Mouse (Mus musculus) liver (tissue): ENCODE results near the gene Entpd7.

Experiments used
- DNase-seq: peaks from one replicate; pipeline ENCODE4 v3.0.0-alpha.2; 2020; ENCODE audit warnings: mixed read lengths

Gene Entpd7

DNA sequence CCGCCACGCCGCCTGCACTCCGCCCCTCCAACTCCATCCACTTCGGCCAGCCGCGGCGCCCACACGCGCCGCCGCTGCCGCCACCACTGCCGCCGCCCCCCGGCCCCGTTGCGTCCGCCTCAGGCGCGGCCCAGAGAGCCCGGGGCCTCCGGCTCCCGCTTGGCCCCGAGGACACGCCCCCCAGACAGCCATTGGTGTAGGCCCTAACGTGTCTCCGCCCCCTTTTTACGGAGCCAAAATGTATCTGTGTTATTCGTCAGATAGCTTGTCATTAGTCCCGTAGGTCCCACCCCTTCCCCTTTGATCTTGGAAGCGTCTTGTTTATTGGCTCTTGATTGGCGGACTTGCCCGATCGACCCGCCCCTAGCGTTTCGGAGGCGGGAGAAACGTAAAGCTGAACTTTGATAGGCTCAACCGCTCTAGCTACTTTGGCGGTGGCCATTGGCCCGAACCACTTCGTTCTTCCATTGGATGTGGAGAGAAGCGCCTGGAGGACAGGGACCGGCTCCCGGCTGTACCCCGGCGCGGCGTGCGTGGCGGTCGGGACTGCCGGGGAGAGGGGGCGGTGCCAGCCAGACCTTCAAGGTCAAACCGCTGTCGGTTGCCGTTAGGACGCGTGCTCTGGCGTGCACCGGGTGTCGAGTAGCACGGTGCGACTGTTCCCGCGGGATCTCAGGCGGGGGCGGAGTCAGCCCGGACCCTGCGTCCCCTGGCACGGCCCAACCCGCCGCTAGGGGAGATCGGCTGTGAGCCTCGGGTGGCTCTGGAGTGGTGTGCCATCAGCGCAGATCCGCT is 14.5 kb upstream of the Entpd7 start, which contains the start of gene Slc25a28:
Gene Slc25a28 (minus strand): TSS at position 152 of the 795 bp plus-strand sequence.
- peak; percentile 99 for DNase-seq

DNA sequence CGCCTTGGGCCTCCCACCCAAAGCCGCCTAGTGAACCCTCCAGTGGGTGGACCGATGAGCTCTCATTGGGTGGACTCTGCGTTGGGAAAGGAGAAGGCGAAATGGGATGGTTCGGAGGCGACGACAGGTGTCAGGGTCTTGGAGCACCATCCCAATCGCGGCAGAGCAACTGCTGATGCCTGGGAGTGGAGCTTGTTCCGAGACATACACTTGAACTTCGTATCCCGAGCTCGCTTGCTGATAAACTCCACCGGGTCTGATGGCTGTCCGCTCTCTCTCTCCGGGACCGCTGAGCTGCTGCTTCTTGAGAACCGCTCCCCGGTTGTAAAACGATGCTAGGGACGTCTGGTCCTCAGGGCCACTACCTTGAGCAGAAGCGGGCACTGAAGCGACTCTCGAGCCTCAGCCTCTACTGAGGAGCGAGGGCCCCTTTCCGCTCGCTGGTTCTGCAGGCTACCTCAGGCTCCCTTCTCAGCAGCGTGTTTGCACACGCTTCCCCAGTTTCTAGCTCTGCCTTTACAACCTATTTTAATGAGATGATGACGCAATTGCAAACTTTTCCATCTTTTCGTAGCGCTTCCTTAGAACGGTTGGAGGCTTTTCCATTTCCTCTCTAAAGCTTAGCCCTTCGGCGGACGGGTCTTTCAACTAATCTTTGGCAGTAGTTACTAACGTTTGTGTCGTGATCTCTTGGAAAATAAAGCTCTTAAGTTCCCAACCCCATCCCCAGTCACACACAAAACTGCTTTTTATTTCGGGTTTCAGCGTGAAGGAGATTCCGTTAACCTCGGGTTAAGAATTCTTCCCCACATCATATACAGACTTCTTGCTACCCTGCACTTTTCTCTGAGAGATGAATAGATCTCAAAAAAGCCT is 13.7 kb upstream of the Entpd7 start:
- peak; percentile 59 for DNase-seq

DNA sequence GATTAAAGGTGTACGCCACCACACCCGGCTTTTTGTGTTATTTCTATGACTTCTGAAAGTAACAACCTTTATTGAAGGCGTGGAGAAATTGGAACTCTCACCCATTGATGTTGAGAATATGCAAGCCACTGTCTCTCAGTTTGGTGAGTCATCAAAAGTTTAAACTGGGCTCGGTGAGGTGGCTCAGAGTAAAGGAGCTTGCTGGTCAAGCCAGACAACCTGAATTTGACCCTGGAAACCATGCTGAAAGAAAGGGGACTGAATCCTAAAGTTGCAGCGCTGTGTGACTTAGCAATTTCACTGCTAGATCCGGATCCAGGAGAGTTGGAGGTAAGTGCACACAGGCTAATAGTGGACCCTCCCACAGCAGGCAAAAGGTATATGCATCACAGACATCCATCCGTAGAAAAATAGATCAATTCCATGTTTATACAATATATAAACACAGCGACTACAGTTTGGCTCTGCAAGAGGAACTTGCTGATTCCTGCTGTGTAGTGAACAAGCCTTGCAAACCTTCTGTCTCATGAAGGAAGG is 10.9 kb upstream of the Entpd7 start:
- no peak for DNase-seq

DNA sequence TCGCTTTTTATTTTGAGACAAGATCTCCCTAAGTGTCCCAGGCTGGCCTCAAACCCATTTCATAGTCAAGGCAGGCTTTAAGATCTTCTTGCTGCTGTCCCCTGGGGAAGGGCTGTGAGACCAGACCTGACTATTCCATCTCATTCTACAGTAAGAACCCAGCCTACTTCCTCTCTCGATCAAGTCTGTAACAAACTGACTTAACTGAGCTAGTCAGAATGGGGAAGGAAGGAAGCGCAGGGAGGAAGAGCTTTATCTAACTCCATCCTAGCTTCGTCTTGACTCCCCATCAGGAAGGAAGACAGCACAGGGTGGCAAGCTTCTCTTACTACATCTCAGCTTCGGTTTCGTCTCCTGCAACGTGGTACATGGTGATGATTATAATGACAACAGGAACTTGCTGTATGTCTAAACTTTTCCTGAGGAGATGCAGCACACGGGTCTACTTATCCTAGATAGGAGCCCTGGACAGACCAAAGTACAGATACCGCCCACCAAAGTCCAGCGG is 9.9 kb upstream of the Entpd7 start:
- DNase-seq: no peak

DNA sequence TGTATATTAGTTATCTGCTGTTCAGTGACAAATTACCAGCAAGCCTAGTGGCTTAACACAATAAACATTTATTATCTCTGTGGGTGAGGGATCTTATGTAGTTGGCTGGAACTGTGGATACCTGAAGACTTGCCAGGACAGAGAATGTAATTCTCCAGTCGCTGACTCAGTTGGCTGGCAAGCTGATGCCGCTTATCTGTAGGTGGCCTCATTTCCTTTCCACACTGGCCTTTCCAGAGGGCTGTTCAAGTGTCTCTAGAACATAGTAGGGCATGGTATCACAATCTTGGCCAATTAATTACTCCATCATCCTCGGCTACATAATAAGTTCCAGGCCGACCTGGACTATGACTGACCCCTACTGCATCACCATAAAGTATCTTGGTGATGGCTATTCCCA is 7.9 kb upstream of the Entpd7 start:
- no peak for DNase-seq

DNA sequence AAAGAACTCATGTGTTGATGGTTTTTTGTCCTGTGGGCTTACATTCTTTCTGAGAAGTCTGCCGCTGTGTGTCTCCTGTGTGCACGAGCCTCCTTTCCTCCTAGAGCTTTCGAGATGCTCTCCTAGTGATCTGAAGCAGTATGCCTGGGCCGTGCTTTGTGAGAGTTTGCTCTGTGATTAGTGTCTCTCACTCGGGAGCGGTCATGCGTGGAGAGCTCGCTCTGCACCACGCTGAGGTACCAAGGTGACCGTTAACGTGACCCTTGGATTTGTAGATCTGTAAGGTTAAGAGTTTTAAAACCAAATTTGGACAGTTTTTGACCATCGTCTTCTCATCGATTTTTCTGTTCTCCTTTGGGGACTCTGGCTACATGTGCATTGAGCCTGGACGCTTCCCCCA is 3.3 kb downstream of the Entpd7 start:
- no peak for DNase-seq

DNA sequence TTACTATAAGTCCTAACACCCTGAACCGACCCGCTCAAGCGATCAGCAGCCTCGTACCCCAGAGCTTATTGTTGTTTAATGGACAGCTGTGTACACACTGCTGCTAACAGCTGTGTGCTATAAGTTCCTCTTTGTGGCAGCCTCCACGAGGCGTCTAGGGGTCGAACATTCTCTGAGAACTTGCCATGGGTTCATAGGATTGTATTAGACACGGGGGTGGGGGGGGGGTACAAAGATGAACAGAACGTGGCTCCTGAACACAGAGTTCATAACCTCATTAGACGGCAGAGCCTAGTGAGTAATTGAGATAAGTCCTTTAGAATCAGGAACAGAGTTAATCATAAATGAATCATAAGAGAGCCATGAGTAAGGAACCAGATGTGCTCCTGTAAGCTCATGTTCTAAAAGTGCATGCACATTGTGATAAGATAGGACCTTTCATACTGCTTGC is 6.1 kb downstream of the Entpd7 start:
- DNase-seq: no peak

DNA sequence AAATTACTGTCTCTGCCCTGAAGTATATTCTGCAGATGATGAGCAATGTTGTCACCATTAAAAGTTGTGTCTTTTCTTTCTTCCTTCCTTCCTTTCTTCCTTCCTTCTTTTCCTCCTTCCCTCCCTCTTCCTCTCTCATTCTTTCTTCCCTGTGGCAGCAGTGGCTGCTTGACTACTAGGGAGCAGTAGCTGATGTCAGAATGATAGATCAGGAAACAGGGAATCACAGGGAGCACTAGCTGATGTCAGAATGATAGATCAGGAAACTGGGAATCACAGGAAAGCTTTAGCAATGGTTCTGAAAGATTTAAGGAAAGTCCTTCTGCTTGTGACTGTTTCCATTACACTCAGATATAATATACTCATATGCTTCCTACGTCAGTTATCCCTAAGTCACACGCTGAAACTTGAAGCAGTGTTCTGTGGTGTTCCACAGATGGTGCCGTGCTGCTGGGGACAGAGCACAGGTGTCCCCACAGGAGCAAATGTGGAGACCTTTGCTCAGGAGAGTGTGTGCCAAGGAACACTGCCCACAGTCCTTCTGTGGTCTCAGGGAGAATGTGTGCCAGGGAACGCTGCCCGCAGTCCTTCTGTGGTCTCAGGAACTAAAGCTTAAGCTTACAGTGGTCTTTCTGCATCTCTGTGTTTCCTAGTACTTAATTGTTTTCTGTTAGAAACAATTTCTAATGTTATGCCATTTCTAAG is 8.3 kb downstream of the Entpd7 start:
- no peak for DNase-seq

DNA sequence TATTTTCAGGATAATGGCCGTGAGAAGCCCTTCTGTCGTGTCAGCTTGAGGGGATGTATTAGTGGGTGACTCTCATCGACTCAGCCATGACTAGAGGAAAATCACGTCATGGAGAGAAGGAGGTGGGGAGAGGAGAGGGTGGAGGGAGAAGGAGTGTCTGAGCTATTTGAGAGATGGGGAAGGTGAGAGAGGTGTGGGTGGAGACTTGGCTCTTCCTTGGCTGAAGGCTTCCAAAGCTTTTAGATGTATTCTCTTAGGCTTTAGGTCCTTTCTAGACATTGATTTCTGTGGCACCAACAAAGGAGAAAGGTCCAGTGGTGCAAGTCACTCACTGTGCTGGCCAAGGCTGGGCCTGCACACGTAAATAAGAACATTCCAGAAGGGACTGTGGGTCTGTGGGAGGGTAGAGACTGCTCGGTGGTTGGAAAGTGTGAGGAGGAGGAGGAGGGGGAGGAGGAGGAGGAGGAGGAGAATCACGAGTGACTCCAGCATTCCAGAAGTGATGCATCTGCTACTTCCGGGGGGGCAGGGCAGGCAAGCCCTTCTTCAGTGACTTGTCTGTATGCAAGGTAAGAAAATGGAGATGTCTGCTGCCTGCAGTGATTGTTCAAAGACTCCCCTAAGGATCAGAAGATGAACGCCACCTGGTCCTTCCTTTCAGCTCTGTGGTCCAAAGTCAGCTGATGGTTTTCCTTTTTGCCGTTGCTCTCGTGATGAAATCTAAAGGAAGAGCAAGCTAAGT is 9.7 kb downstream of the Entpd7 start:
- no peak for DNase-seq

DNA sequence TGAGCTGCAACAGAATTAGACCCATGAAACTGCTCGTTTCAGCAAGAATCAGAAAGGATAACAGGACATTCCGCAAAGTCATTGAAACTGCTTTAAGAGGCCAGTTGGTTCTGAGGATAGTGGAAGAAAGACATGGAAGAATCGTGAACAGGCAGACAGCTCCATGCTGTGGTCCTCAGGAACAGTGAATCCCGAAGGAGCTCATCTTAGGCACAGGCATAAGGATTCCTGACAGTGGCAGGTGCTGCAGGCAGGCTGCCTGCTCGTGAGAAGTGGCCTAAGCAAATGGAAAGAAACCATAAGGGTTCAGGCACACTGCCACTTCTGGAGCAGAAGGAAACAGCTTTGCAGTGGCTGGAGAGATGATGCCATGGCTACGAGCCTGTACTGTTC is 10.3 kb downstream of the Entpd7 start:
- no peak for DNase-seq

DNA sequence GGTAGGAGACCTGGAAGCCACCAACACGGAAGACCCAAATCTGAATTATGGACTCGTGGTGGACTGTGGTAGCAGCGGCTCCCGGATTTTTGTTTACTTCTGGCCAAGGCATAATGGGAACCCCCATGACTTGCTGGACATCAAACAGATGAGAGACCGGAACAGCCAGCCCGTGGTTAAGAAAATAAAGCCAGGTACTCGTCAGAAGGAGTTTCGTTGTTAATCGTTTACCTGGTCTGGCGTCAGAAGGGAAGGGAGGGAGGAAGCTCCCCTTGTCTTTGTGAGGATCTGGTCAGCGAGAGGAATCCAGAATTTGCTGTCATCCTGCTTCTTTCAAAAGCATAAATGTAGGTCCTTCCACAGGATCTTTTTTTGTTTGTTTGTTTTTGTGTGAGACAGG is 14.7 kb downstream of the Entpd7 start:
- no peak for DNase-seq

DNA sequence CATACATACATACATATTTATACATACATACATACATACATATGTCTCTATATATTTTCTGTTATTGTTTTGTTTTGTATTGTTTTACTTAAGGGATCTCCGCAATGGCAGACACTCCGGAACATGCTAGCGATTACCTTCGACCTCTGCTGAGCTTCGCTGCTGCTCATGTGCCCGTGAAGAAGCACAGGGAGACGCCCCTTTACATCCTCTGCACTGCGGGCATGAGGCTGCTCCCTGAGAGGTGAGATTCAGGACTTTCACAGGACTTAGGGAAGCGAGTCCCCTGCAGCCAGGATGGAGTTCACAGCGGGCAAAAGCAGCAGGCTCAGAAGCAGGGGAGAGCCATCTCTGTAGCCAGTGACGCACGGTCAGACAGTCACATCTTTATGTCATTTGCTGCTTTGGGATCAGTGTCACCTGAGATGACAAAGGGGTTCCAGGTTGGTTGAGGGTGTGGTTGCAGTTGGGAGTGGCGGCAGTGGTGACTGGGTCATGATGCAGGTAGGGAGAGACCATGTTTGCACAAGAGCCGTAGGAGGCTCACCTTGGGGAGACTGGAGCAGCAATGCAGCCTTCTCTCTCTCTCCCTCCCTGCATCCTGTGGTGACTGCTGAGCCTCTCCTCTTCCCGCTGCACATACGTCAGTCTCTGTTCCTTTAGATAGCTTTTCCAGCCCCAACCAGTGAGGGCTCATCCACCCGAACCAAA is 15.5 kb downstream of the Entpd7 start:
- DNase-seq: no peak

DNA sequence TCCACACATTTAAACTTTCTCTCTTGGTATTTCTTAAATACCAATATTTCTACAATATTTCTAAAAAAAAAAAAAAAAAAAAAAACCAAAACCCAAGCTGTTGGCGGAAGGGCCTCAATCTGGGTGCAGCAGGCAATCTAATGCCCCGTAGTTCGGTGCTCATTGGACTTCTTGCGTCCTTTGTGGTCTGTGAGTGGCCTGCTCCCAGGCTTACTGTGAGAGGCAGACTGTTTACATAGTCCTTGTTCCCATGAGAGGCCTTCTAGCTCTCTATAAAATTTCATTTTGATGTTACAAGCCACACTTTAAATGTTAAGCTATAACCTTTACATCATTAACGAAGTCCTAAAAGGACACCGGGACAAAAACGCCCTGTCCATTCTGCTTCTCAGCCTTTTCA is 18.7 kb downstream of the Entpd7 start:
- DNase-seq: no peak

DNA sequence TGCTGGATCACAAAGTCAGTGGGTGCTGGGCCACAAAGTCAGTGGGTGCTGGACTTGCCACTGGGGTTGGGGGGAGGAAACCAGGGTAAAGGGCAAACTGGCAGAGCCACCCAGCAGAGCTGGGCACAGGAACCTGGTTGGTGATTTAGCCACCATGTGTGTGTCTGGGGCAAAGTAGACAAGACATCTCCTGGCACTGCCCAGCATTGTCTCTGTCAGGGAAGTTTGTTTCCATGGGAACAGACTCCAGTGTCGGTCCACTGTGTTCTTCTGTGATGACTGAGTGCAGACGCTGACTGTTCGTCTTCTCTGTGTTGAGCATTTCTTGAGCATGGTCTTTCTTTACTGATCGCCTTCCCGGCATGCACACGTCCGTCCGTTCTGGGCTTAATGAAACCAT is 19.8 kb downstream of the Entpd7 start:
- no peak for DNase-seq

DNA sequence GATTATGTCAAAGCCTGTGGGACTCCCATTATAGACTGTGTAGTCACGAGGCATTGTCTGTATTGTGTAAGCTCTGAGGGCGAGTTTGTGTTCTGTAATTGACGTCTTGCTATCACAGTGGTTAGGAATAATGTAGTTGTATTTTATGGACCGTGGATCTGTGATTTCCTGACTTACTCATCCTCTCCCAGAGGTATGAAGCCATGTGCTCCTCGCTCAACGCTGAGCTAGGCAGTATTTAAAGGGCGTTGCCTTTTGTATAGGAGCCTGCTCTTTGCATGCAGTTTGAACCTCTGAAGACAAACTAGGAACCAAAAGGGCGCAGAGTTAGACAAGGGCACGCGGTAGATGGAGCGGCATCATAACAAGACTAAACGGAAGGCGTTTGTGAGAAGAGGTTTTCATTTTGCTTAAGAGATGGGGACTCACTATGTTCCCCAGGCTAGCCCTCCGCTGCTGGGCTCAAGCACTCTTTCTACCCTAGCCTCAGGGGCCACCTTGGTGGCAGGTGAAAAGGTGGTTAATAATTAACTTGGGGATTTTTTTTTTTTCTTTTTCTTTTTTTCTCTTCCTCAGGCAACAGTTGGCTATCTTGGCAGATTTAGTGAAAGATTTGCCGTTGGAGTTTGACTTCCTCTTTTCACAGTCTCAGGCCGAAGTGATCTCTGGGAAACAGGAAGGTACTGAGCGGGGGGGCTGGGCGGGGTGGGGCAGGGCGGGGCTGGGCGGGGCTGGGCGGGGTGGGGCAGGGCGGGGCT is 21.9 kb downstream of the Entpd7 start:
- DNase-seq: no peak

DNA sequence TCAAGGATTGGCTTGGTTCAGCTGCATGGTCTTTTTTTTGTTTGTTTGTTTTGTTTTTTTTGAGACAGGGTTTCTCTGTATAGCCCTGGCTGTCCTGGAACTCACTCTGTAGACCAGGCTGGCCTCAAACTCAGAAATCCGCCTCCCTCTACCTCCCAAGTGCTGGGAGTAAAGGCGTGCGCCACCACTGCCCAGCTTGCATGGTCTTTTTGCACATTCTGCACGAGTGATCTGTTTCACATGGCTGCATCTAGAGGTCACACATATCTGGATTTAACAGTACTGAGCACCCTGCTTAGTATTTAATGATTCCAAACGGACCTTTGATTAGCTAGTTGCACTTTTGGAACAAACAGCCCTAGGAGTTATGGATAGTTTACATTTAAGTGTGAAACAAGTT is 22.5 kb downstream of the Entpd7 start:
- DNase-seq: no peak

DNA sequence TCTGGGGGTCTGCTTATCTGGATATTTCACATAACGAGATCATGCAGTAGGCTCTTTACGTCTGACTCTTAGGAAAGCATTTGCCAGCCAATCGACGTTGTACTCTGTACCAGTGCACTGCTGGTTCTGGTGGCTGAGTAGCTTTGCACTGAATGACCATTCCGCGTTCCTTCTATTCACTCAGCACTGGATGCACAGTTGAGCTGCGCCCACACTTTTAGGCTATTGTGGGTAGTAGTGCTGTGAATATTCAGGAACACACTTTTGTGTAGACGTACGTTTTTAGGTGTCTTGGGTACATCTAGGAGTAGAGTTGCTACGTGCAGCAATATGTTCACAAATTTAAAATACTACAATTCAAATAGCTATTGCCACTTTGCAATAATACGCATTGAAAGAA is 30.6 kb downstream of the Entpd7 start:
- DNase-seq: no peak

DNA sequence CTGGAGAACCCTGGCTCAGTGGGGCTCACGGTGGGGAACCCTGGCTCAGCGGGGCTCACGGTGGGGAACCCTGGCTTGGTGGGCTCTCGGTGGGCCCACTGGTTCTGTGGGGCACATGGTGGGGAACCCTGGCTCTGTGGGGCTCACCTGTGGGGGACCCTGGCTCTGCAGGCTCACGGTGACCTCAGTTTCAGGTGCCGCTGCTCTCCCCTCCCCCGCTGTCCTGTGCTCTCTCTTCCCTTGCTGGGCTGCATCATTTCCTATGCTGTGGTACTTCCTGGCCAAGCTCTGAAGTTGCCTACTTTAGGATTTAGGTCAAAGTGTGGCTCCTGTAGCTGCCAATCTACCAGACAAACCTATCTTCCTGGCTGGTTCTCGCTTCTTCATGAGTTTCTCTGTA is 33.4 kb downstream of the Entpd7 start:
- no peak for DNase-seq

DNA sequence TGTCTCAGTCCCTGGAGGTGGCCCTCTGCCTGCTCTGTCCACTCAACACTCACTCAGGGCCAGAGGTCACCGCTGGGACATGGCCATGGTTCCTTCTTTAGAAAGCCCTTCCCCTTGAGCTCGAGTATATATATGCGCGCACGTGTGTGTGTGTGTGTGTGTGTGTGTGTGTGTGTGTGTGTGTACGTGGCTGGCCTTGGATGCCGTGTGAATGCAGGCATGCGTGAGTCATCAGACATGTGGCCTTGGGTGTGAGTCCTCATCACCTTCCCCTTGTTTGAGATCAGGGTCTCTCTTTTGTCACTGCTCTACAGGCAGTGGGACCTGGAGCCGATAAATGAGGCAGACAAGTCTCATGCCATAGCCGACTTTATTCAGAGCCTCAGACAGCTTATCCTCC is 34.0 kb downstream of the Entpd7 start:
- DNase-seq: no peak

DNA sequence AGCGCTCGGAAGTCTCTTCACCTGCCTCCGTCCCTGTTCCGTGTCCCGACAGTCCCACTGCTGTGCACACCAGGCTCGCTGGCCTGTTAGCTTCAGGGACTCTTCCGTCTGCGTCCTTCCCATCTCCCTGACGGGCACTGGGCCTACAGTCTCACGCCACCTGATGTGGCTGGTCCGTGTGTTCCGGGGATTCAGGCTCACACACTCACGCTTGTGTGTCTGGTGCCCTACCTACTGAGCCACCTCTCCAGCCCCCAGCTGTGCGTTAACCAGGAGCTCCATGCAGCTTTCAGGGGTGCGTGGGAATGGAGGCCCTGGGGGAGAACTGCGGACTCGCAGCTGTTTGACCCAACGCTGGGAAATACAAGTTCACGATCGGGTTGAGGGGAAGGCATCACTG is 34.7 kb downstream of the Entpd7 start:
- no peak for DNase-seq

DNA sequence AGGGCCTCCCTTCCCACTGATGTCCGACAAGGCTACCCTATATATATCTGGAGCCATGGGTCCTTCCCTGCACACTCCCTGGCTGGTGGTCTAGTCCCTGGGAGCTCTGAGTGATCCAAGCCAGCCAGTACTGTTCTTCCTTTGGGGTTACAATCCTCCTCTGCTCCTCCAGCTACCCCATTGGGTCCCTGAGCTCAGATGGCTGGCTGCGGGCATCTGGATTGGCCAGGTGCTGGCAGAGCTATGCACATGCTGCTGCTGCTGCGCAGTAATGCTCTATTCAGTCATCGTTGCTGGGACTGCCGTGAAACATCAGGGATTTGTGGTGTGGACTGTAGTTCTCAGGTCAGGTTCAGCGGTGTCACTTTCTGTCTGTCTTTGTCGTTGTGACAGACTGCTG is 35.3 kb downstream of the Entpd7 start:
- DNase-seq: no peak
